Mouse (Mus musculus) midbrain, embryonic 15.5 days (tissue): ENCODE results near the gene Gata2. TPM values are rescaled to one million over a fixed set of nuclear protein-coding genes. Genes with fewer than 3 reads are reported as not detected.
A peak's percentile ranks its signal among the peaks of the same experiment; 100 is the strongest.
"Not testable (repeated sequence)": the region's sequence is repeated elsewhere in the genome, so short reads cannot be mapped to it uniquely, and the experiment has no call there.

ENCODE experiments used
- ATAC-seq: fragments of 200-750 bp; cut with Nextera tagmentation; replicated peaks from 2 replicates; pipeline ENCODE4 v1.8.0; 2017; ENCODE audit warnings: moderate TSS enrichment
- H3K27ac ChIP-seq: fragments of 300-500 bp; sonication (generic); 2 replicates; pipeline ENCODE4 v1.5.1; 2015; ENCODE audit warnings: mild to moderate bottlenecking, inconsistent platforms
- H3K27me3 ChIP-seq: fragments of 300-500 bp; sonication (generic); replicated peaks from 2 replicates; pipeline ENCODE4 v1.6.1; 2015; ENCODE audit warnings: inconsistent platforms
- H3K36me3 ChIP-seq: fragments of 300-500 bp; sonication (generic); replicated peaks from 2 replicates; pipeline ENCODE4 v1.6.1; 2015; ENCODE audit warnings: inconsistent platforms
- H3K4me1 ChIP-seq: fragments of 300-500 bp; sonication (generic); 2 replicates; pipeline ENCODE4 v1.6.1; 2015; ENCODE audit warnings: inconsistent platforms
- H3K4me2 ChIP-seq: fragments of 300-500 bp; sonication (generic); 2 replicates; pipeline ENCODE4 v1.6.1; 2015; ENCODE audit warnings: inconsistent platforms, mild to moderate bottlenecking, moderate library complexity
- H3K4me3 ChIP-seq: fragments of 300-500 bp; sonication (generic); 2 replicates; pipeline ENCODE4 v1.5.1; 2015; ENCODE audit warnings: mild to moderate bottlenecking, inconsistent platforms
- H3K9ac ChIP-seq: fragments of 300-500 bp; sonication (generic); 2 replicates; pipeline ENCODE4 v1.6.1; 2015; ENCODE audit warnings: mild to moderate bottlenecking, inconsistent platforms
- H3K9me3 ChIP-seq: fragments of 300-500 bp; sonication (generic); 2 replicates; pipeline ENCODE4 v1.6.1; 2016; ENCODE audit warnings: inconsistent platforms
- WGBS: fragments of 180-500 bp; shearing (Covaris S2); methylation state at CpG from one replicate; pipeline ENCODE4 v1.1.7; 2015; ENCODE audit warnings: mixed read lengths; 5-methylcytosine and 5-hydroxymethylcytosine counted together
- polyA plus RNA-seq: library from polyadenylated mRNA; unstranded; fragments of >200 nt; fragmentation: Nextera tagmentation; extraction: Ambion mirVana; gene quantifications from 2 replicates; pipeline ENCODE4 v1.2.1, GENCODE M21; 2015

Gata2 gene
- polyA plus RNA-seq = 20.7 and 20.9 TPM in 2 replicates

- Histone ChIP-seq H3K27me3 (peaks cover 77% of the 10 kb centered on the region), H3K4me3 (peak within 1 kb of the TSS; percentile 39), H3K4me2 (peak within 1 kb of the TSS; percentile 55), H3K9ac (peak within 1 kb of the TSS; percentile 36), H3K36me3 (no peaks in the 10 kb centered on the region), H3K4me1 (peaks cover 53% of the 10 kb centered on the region), H3K27ac (peak within 1 kb of the TSS; percentile 70), H3K9me3 (no peaks in the 10 kb centered on the region)
- ATAC-seq = no peak
- WGBS = 2% methylated on average over 43 of the region's 57 CpGs
Observed at GRCm38 (mm10) chr6:88193433-88194052, at the start of gene Gata2. Gene Gata2, plus strand, starts transcription at chr6:88193891.

GRCm38 (mm10) chr6:88145793-88146192 is 47.9 kb upstream of the Gata2 start:
- ATAC-seq = no peak
- no peaks in the 10 kb centered on the region for H3K9me3 ChIP-seq
- H3K4me2 ChIP-seq = no peak overlapping the region
- no peak overlapping the region for H3K9ac ChIP-seq
- no peaks in the 10 kb centered on the region for H3K4me1 ChIP-seq
- no peaks in the 10 kb centered on the region for H3K27me3 ChIP-seq
- no peaks in the 10 kb centered on the region for H3K36me3 ChIP-seq
- no peak overlapping the region for H3K4me3 ChIP-seq
- no peak overlapping the region for H3K27ac ChIP-seq
- 77% methylated on average over 4 of the region's 4 CpGs for WGBS

GRCm38 (mm10) chr6:88146576-88146975 is 47.1 kb upstream of the Gata2 start:
- WGBS = 82% methylated on average over 8 of the region's 8 CpGs
- no peak overlapping the region for H3K4me3 ChIP-seq

GRCm38 (mm10) chr6:88147411-88148003 is 46.2 kb upstream of the Gata2 start:
- H3K4me1 ChIP-seq = no peaks in the 10 kb centered on the region
- no peak for ATAC-seq
- no peak overlapping the region for H3K4me2 ChIP-seq

More at GRCm38 (mm10) chr6:88146576-88146975, 47.1 kb upstream of the Gata2 start:
- Histone ChIP-seq H3K36me3 (no peaks in the 10 kb centered on the region), H3K27me3 (no peaks in the 10 kb centered on the region), H3K4me2 (no peak overlapping the region), H3K9me3 (no peaks in the 10 kb centered on the region), H3K9ac (no peak overlapping the region), H3K27ac (no peak overlapping the region), H3K4me1 (no peaks in the 10 kb centered on the region)
- no peak for ATAC-seq

GRCm38 (mm10) chr6:88151335-88151734 is 42.4 kb upstream of the Gata2 start:
- H3K9ac ChIP-seq = no peak overlapping the region
- no peak overlapping the region for H3K4me3 ChIP-seq
- no peak for ATAC-seq
- no peak overlapping the region for H3K4me2 ChIP-seq
- H3K9me3 ChIP-seq = no peaks in the 10 kb centered on the region
- H3K4me1 ChIP-seq = no peaks in the 10 kb centered on the region
- 80% methylated on average over 4 of the region's 4 CpGs for WGBS
- no peak overlapping the region for H3K27ac ChIP-seq
- no peaks in the 10 kb centered on the region for H3K36me3 ChIP-seq
- no peaks in the 10 kb centered on the region for H3K27me3 ChIP-seq

More at GRCm38 (mm10) chr6:88147411-88148003, 46.2 kb upstream of the Gata2 start:
- no peaks in the 10 kb centered on the region for H3K9me3 ChIP-seq
- H3K27me3 ChIP-seq = no peaks in the 10 kb centered on the region
- no peak overlapping the region for H3K4me3 ChIP-seq
- WGBS = 74% methylated on average over 14 of the region's 16 CpGs
- no peaks in the 10 kb centered on the region for H3K36me3 ChIP-seq
- no peak overlapping the region for H3K27ac ChIP-seq
- H3K9ac ChIP-seq = no peak overlapping the region

- ATAC-seq = no peak
- Histone ChIP-seq H3K4me2 (no peak overlapping the region), H3K9ac (no peak overlapping the region), H3K4me3 (no peak overlapping the region), H3K27me3 (no peaks in the 10 kb centered on the region), H3K36me3 (no peaks in the 10 kb centered on the region), H3K9me3 (no peaks in the 10 kb centered on the region), H3K4me1 (no peaks in the 10 kb centered on the region), H3K27ac (no peak overlapping the region)
- WGBS = 87% methylated on average over 14 of the region's 14 CpGs
Observed at GRCm38 (mm10) chr6:88152127-88152705, 41.5 kb upstream of the Gata2 start.

- no peak overlapping the region for H3K4me2 ChIP-seq
Observed at GRCm38 (mm10) chr6:88152979-88153378, 40.7 kb upstream of the Gata2 start.

GRCm38 (mm10) chr6:88155614-88156013 is 38.1 kb upstream of the Gata2 start:
- WGBS = 93% methylated on average over 6 of the region's 6 CpGs
- not testable (repeated sequence) for H3K4me1 ChIP-seq, H3K4me3 ChIP-seq, H3K9me3 ChIP-seq, H3K27ac ChIP-seq, H3K9ac ChIP-seq, ATAC-seq, H3K36me3 ChIP-seq, H3K4me2 ChIP-seq, H3K27me3 ChIP-seq

More at GRCm38 (mm10) chr6:88152979-88153378, 40.7 kb upstream of the Gata2 start:
- no peaks in the 10 kb centered on the region for H3K27me3 ChIP-seq
- ATAC-seq = no peak
- no peaks in the 10 kb centered on the region for H3K36me3 ChIP-seq
- H3K27ac ChIP-seq = no peak overlapping the region
- no peaks in the 10 kb centered on the region for H3K4me1 ChIP-seq
- WGBS = 77% methylated on average over 6 of the region's 6 CpGs
- H3K9me3 ChIP-seq = no peaks in the 10 kb centered on the region
- no peak overlapping the region for H3K4me3 ChIP-seq
- no peak overlapping the region for H3K9ac ChIP-seq

GRCm38 (mm10) chr6:88158790-88159189 is 34.9 kb upstream of the Gata2 start:
- no peaks in the 10 kb centered on the region for H3K27me3 ChIP-seq
- ATAC-seq = no peak
- 89% methylated on average over 5 of the region's 5 CpGs for WGBS
- no peak overlapping the region for H3K4me3 ChIP-seq
- H3K36me3 ChIP-seq = no peaks in the 10 kb centered on the region
- no peaks in the 10 kb centered on the region for H3K9me3 ChIP-seq
- no peaks in the 10 kb centered on the region for H3K4me1 ChIP-seq
- H3K4me2 ChIP-seq = no peak overlapping the region
- H3K9ac ChIP-seq = no peak overlapping the region
- no peak overlapping the region for H3K27ac ChIP-seq

GRCm38 (mm10) chr6:88166054-88166453 is 27.6 kb upstream of the Gata2 start:
- no peaks in the 10 kb centered on the region for H3K4me1 ChIP-seq
- no peak overlapping the region for H3K4me3 ChIP-seq
- H3K36me3 ChIP-seq = no peaks in the 10 kb centered on the region
- H3K27me3 ChIP-seq = no peaks in the 10 kb centered on the region
- 94% methylated on average over 9 of the region's 9 CpGs for WGBS
- H3K4me2 ChIP-seq = no peak overlapping the region
- no peaks in the 10 kb centered on the region for H3K9me3 ChIP-seq
- no peak for ATAC-seq
- H3K27ac ChIP-seq = no peak overlapping the region
- H3K9ac ChIP-seq = no peak overlapping the region

GRCm38 (mm10) chr6:88174191-88174590 is 19.5 kb upstream of the Gata2 start:
- no peak for ATAC-seq
- Histone ChIP-seq H3K27ac (no peak overlapping the region), H3K4me3 (no peak overlapping the region), H3K4me2 (no peak overlapping the region), H3K27me3 (no peaks in the 10 kb centered on the region), H3K36me3 (no peaks in the 10 kb centered on the region), H3K4me1 (no peaks in the 10 kb centered on the region), H3K9ac (no peak overlapping the region), H3K9me3 (no peaks in the 10 kb centered on the region)
- 89% methylated on average over 3 of the region's 3 CpGs for WGBS

GRCm38 (mm10) chr6:88174676-88175075 is 19.0 kb upstream of the Gata2 start:
- Histone ChIP-seq H3K36me3 (no peaks in the 10 kb centered on the region), H3K4me2 (no peak overlapping the region), H3K27ac (no peak overlapping the region), H3K4me3 (no peak overlapping the region), H3K9ac (no peak overlapping the region), H3K4me1 (no peaks in the 10 kb centered on the region), H3K27me3 (no peaks in the 10 kb centered on the region), H3K9me3 (no peaks in the 10 kb centered on the region)
- ATAC-seq = no peak
- WGBS = 92% methylated on average over 2 of the region's 2 CpGs

GRCm38 (mm10) chr6:88184671-88185070 is 9.0 kb upstream of the Gata2 start:
- no peak overlapping the region for H3K4me3 ChIP-seq
- 79% methylated on average over 4 of the region's 4 CpGs for WGBS
- H3K4me1 ChIP-seq = peaks cover 1% of the 10 kb centered on the region
- no peak for ATAC-seq
- no peak overlapping the region for H3K4me2 ChIP-seq
- no peaks in the 10 kb centered on the region for H3K36me3 ChIP-seq
- no peak overlapping the region for H3K27ac ChIP-seq
- H3K9me3 ChIP-seq = no peaks in the 10 kb centered on the region
- no peak overlapping the region for H3K9ac ChIP-seq
- H3K27me3 ChIP-seq = peaks cover 35% of the 10 kb centered on the region
